Mouse (Mus musculus) Muller cell, postnatal 12 days (primary cell): ENCODE results near the gene Hist1h4c.
"Not testable (repeated sequence)": the region's sequence is repeated elsewhere in the genome, so short reads cannot be mapped to it uniquely, and the experiment has no call there.

Experiments used
- DNase-seq: peaks from one replicate; pipeline ENCODE4 v3.0.0-alpha.2; 2015; ENCODE audit errors: inconsistent ontology term

Gene Hist1h4c

GRCm38 (mm10) chr13:23729192-23729525 is 30.9 kb upstream of the Hist1h4c start:
- no peak for DNase-seq

DNA sequence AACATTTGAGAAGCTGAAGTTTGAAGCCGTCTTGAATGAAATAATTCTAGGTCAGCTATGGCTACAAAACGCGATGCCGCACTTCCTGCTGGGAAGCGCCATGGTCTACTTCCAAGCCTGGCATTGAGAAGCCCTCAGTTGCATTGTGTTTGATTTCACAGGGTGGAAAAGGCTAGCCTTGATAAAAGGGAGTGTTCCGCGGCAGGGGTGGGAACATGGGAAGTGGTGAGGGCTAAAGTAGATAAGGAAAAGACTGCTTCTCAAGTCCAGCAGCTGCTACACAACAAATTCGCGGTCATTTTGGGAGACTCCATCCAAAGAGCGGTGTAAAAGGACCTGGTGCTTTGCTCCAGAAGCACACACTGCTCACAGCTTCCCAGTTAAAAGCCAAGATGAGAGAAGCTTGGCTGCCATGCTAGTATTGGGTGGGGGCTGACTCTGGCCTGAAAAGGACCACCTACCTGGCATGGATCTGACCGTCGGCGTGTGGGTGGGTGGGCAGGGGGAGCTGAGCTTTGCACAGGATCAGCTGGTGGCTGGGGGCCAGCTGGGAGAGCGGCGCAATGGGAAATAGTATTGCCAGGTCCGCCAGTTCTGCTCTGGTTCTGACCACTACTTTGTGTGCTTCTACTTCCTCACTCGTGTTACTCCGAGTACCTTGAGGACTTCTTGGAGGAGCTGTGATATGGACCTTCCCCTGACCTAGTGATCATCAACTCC is 30.4 kb upstream of the Hist1h4c start:
- no peak for DNase-seq

DNA sequence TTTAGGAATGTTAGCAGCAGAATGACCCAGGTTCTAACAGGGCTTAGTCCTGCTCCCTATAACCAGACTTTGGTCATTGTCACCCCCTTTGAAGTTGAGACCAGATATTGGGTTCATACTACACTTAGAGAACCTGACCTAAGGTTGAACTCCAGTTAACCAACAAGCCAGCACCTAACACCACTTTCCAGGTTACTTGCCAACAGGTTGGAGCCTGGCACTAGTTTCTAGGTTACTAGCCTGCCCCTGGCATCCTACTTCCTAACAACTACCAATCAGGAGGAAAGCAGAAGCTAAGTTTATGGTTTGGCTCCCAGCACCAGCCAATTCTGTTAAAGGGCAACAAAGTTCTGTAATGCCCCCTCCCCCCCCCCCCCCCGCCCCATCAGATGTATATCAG is 27.0 kb upstream of the Hist1h4c start:
- DNase-seq = no peak

- DNase-seq = no peak
Measured at GRCm38 (mm10) chr13:23724239-23724638, 26.0 kb upstream of the Hist1h4c start.

DNA sequence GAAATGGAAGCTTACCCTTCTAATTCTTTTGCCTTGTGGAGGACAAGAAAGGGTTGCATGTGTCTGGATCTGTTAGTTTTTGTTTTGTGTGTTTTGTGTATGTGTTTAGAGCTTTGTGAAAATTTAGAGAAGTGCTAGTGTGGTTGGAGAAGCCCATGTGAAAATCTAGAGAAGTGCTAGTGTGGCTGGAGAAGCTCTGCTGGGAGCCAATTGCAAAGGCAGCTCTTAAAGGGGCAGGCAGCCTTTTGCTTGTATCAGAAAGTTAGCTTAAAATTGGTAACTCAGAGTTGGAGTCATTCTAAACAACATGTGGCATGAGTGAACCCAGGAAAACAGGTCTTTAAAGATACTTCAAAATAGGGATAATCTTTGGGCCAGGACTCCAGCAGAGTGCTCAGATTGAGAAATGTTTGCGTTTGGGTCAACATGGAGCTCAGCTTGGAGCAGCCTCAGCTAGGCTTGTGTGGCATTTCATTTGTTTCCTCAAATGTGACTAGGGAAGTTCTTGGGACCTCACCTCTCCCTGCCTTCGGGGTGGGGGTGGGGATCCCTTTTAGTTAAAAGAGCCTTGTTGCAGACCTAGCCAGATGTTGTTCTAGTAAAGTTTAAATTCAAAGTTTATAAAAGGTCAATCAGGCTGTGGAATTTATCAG is 19.5 kb upstream of the Hist1h4c start:
- DNase-seq = not testable (repeated sequence)

GRCm38 (mm10) chr13:23717176-23717575 is 18.9 kb upstream of the Hist1h4c start:
- no peak for DNase-seq

DNA sequence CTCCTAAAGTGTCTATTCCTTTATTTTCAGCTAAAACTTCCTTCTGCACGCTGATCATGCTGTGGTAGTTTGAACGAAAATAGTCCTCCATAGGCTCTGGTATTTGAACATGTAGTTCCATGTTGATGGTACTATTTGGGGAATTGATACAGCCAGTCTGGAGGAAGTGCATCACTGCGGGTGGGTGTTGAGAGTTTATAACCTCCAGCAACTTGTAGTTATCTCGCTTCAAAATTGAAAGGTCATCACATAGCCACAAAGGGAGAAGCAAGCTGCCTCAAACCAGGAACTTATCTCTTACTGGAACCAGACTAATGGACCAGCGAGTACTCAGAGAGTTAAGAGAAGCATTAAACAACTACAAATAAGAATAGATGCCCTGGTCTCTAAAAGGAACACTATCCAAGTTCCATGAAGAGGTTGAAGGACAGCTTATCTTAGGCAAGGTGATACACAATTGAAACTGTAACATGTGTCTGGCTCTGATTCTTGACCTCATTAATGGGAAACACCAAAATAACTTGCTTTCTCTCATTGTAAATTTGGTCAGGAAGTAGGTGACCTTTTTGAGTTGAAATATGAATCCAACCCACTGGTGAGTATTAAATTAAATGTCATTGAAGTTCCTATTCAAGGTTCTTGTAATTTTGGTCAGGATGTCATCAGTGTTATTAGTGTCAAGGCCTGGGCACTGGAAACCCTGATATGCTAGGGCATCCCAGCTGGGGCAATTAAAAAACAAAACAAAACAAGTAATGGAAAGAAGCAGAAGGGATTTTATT is 18.2 kb upstream of the Hist1h4c start:
- no peak for DNase-seq

DNA sequence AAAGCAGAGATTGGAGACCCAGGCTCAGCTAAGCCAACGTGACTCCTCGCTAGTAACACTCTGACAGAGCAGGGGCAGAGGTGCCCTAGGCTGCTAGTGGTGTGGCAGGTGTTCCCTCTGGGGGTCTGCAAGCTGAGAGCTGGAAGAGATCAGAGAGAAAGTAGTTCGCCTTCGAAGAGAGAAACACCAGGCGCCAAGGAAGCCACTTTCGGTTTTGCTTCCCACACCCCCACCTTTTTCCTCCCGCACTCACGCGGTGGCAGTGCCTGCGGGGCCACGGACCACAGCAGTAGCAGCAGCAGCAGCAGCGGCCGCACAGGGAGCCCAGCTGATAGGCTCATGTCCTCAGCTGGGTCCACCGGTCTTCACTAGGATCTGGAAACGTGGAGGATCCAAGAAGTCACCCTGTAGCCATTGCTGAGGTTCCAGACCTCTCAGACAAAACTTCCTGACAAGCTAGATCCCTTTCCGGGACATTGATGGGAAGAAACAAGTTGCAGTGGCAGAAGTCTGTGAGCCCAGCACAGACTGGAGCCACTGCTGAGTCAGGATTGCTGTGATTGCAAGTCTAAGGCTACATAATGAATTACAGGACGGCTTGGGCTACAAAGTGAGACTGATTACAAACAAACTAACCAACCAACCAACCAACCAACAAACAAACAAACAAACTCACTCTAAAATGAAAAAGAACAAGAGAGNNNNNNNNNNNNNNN is 12.3 kb upstream of the Hist1h4c start, which contains the start of gene Hfe:
Gene Hfe, minus strand, starts transcription at position 481 of the 716 bp plus-strand sequence.
- DNase-seq = peak; percentile 83

DNA sequence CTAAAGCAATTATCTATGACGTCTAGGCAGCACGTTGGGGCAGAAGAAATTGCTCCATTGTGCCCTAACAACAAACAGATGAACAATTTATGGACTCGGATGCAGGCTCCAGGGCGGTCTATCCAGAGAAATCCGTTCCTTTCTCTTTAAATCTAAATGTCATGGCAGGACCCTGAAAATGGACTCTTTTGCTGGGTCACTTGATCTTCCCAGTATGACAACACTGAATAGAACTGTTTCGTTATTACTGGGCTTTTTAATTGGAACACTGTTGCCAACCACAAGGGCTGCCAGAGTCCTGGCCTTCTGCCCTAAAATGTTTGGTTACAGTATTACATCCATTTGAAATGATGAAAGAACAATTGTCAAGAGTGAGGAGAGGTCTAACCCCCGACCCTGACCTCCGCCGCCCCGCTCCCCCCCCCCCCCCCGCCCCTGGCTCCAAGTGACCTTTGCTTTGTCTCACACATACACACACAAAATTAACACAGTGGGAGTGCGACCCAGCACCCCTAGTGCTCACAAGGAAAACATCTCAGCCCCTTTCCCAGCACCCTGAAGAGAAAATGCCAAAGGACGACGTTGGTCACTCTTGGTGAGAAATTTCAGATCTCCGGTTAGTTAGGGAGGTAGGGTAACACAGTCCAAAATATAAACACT is 11.6 kb upstream of the Hist1h4c start:
- DNase-seq = peak; percentile 79

DNA sequence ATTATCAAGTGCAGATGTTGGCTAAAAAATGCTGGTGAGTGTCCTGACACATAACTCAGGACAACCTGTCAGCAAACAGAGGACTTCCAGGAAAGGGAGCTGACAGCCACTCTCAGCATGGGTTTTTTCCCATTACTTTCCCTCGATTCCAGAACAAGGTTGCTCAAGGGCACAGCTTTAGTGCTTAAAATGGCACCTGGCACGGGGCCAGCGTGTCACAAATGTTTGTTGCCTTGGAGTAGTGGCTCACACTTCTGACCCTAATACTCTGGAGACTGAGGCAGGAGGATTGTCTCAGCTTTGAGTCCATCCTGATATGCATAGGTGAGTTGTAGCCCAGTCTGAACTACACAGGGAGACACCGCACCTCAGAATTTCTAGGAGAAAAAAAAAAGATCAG is 10.4 kb upstream of the Hist1h4c start:
- no peak for DNase-seq

DNA sequence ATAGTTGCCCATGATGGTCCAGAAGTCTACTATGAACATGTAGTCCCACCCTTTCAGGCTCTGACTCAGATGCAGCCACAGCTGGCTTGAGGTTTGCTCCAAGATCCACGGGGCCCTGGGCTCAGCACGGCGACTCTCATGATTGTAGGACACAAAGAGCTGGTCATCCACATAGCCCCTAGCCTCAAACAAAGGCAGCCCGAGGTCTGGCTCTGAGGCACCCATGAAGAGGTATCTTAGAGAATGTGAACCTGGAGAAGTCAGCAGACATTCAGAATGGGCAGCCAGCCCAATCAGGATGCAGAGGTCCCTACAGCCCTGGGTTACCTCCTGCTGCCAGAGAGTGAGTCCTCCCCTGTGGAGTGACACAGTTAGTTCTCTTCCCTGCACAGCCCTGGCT is 9.8 kb upstream of the Hist1h4c start:
- no peak for DNase-seq

DNA sequence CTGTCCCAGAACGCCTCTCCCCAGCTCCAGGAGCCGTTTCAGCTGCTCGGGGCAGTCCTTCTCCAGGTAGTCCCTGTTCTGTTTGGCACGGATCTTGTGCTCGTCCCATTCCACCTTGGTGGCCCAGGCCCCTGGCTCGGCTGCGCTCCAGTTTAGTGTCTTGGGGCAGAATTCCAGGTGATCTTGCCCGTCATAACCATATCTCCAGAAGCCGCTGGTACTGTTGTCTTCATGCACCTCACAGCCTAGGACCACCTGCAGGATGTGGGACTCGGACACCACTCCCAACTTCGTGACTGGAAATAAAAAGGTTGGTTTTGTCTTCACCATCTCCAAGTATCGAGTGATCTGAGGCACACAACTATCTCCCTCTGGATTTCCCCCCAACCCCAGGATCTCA is 8.5 kb upstream of the Hist1h4c start:
- no peak for DNase-seq

DNA sequence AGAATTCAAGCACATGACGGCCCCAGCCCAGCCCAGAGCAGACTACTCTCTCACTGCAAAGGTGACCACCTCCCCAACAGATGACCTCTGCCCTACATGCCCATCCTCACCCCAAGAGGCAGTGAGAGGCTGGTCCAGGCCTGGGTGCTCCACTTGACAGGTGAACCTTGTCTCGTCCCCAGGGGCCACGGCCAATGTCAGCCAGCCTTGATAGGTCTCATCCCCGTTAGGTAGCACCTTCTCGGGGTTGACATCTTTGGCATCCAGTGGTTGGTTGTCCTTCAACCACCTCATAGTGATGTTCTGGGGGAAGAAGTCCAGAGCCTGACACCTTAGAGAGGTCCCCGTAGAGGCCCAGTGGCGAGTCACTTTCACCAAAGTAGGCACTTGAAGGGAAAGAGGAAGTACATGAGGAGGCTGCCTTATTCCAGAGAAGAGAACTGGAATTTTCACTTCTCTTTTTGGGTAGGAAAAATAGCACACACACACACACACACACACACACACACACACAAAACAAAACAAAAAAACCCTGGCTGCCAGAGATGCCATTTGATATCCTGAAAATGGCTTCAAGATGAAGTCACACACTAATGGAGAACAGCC is 7.6 kb upstream of the Hist1h4c start:
- DNase-seq = no peak

DNA sequence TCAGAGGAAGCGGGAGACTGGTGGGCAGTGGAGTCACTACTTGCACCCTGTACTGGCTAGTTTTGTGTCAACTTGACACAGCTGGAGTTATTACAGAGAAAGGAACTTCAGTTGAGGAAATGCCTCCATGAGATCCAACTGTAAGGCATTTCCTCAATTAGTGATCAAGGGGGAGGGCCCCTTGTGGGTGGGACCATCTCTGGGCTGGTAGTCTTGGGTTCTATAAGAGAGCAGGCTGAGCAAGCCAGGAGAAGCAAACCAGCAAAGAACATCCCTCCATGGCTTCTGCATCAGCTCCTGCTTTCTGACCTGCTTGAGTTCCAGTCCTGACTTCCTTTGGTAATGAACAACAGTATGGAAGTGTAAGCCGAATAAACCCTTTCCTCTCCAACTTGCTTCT is 4.5 kb upstream of the Hist1h4c start:
- DNase-seq = not testable (repeated sequence)

DNA sequence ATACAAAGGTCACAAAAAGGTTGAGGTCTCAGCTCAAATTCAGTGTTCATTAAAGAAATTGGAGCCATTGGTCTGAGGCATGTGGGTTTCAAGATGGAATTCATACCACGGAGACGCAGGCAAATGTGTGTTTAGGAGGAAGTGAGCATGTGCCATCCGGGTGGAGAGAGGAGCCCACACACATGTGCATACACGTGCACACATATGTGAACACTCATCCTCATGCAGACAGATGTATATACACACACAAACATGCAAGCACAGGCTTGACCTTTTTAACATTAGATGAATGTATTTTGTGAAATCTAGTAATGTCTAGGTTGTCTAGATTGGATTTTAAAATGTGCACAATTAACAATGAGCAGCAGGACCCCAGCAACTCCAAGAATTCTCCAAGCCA is 4.0 kb upstream of the Hist1h4c start:
- no peak for DNase-seq

GRCm38 (mm10) chr13:23700786-23701520 is 2.7 kb upstream of the Hist1h4c start:
- peak; percentile 63 for DNase-seq

DNA sequence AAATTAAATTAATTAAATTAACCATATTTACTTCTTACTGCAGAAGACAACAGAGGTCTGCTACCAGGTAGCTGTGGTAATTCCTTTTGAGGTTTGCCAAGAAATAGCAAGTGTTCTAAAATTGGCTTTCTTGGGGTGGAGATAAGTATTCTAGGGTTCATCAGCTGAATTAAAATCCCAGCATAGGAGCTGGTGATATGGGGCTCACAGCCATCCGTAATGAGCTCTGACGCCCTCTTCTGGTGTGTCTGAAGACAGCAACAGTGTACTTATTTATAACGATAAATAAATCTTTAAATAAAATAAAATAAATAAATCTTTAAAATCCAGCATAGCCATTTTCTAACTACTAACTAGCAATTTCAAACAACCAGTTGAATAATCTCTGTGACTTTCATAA is 1.5 kb upstream of the Hist1h4c start:
- DNase-seq = no peak

- DNase-seq = no peak
Measured at GRCm38 (mm10) chr13:23698996-23699395, 742 bp upstream of the Hist1h4c start.

- peak; percentile 79 for DNase-seq
Measured at GRCm38 (mm10) chr13:23697491-23698299, 559 bp downstream of the Hist1h4c start.

DNA sequence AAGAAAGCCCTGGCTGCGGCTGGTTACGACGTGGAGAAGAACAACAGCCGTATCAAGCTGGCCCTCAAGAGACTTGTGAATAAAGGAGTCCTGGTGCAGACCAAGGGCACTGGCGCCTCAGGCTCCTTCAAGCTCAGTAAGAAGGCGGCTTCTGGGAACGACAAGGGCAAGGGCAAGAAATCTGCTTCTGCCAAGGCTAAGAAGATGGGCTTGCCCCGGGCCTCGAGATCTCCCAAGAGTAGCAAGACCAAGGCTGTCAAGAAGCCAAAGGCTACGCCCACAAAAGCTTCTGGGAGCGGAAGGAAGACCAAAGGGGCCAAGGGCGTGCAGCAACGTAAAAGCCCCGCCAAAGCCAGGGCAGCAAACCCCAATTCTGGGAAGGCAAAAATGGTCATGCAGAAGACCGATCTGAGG is 2.2 kb downstream of the Hist1h4c start:
- no peak for DNase-seq
